Mouse (Mus musculus) ZHBTc4 (cell line): ENCODE results near the gene Flt3l.
A peak's percentile ranks its signal among the peaks of the same experiment; 100 is the strongest.

Experiments
- DNase-seq: peaks from one replicate; pipeline ENCODE4 v3.0.0-alpha.2; 2011; ENCODE audit warnings: low read depth, low spot score

The Flt3l gene

GRCm38 (mm10) chr7:45135993-45136567, at the start of gene Flt3l, which contains the start of gene Gm45713:
Gene Flt3l (minus strand): TSS chr7:45136432.
Gene Gm45713 (minus strand): TSS chr7:45136231.
- DNase-seq, result peak; percentile 88

GRCm38 (mm10) chr7:45185921-45186320, 49.7 kb upstream of the Flt3l start:
- no peak for DNase-seq

- DNase-seq, result no peak
Measured at GRCm38 (mm10) chr7:45183672-45184071, 47.4 kb upstream of the Flt3l start.

GRCm38 (mm10) chr7:45182606-45183005, 46.4 kb upstream of the Flt3l start:
- no peak for DNase-seq

GRCm38 (mm10) chr7:45182199-45182601, 46.0 kb upstream of the Flt3l start:
- peak; percentile 97 for DNase-seq

GRCm38 (mm10) chr7:45181540-45181939, 45.3 kb upstream of the Flt3l start:
- DNase-seq, result peak; percentile 58

DNA sequence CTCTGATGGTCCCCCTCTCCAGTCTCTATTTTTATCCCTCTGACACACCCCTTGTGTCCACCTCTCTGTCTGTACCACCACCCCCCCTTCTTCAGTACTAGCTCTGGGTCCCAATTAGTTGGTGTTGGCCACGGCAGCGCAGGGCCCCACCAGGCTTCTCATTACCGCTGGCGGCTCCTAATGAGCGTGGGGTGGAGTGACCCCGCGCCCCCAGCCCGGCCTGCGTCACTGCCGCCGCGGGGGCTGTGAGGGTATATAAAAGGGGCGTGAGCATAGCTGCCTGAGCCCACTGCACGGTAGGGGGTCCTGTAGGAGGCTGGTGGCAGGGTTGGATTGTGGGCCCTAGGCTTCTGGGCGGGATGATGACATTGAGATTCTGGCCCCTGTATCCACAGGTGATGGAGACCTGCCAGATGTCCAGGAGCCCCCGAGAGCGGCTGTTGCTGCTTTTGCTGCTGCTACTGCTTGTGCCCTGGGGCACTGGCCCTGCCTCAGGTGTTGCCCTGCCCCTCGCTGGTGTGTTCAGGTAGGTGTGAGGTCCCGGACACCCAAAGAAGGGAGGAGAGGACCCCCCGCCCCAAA, 44.8 kb upstream of the Flt3l start, which contains the start of gene Pth2:
Pth2 (plus strand) TSS at position 100 of the 582 bp plus-strand sequence.
- no peak for DNase-seq

GRCm38 (mm10) chr7:45179469-45179868, 43.2 kb upstream of the Flt3l start, which contains the start of gene Gfy:
Gene Gfy (minus strand): TSS chr7:45179569.
- DNase-seq, result no peak

DNA sequence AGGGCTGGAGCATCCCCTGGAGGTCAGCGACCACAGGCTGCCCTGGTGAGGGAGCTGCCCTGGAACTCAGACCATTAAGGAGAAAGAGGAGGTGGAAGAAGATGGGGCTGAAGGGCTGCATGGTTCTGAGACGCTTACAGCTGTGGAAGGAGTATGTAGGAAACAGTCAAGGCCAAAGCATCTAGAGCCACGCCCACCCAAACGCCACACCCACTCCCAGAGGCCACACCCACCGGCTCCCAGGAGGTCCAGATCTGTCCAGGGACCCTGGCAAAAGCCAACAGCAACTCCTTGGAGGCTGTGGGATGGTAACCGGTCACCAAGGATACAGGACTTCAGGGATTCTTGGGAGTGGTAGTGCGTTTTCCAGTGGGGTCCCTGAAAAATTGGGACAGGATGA, 42.3 kb upstream of the Flt3l start:
- DNase-seq, result peak; percentile 61

DNA sequence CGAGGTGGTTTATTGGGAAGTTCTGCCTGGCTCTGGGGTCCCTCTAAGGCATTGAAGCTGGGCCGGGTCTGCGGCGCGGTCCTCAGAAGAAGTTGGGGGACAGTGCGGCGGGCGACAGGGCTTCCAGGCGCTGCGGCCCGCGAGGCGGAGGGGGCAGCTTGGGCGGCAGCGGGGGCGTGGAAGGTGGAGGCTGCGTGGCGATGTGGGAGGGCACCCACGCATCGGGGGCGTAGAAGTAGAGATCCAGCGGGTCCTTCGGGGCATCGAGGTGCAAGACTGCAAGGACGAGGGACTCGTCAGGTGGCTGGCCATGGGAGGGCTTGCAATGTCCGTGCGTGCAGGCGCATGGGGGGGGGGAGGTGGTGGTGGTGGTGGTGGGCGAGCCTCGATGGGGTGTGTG, 40.1 kb upstream of the Flt3l start:
- DNase-seq, result no peak

DNA sequence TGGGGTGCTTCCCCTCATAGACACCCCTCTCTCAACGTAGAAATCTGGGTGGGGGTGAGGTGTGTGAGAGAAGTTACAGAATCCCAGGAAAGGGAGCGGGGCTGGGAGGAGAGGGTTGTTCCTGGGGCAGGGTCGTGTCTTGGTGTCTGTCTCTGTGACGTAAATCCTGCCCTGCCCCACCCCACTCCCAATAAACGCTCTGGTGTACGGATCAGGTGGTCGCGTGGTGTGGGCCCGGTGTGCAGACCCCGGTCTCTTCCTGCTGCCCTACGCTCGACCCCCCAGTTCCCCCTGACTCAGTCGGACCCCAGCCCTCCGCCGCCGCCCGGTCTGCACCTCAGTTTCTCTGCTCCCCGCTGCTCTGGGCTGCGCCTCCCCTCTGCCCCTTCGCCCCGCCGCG, 39.7 kb upstream of the Flt3l start:
- DNase-seq, result no peak

DNA sequence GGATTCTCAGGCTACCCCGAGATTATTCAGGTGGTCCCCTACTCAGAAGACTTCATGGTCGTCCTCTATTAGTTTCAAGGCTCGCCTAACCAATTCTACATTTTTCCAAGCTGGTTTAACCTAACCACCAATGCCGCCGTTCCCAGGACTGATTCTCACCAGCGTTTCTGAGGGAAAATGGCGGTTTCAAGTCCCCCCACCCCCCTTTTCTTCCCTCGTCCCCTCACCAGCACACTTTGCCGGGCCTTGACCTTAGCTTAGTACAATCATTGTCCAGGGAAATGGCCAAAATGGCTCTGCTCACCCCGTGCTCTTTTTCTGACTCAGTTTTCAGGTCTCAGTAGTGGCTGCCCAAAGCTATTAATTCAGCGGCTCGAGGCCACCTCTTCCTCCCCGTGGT, 39.2 kb upstream of the Flt3l start:
- DNase-seq, result no peak

DNA sequence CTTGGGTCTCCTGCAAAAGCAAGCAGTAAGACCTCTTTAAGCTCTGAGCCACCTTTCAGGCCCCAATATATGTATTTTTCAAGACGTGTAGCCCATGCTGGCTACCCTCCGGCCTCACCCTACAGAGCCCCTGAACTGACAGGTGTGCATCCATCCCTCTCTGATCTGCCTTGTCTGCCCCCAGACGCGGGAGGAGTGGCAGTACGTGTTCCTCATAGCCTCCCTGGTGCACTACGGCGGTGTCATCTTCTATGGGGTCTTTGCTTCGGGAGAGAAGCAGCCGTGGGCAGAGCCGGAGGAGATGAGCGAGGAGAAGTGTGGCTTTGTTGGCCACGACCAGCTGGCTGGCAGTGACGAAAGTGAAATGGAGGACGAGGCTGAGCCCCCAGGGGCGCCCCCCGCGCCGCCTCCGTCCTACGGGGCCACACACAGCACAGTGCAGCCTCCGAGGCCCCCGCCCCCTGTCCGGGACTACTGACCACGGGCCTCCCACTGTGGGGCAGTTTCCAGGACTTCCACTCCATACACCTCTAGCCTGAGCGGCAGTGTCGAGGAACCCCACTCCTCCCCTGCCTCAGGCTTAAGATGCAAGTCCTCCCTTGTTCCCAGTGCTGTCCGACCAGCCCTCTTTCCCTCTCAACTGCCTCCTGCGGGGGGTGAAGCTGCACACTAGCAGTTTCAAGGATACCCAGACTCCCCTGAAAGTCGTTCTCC, 38.5 kb upstream of the Flt3l start:
- peak; percentile 37 for DNase-seq

DNA sequence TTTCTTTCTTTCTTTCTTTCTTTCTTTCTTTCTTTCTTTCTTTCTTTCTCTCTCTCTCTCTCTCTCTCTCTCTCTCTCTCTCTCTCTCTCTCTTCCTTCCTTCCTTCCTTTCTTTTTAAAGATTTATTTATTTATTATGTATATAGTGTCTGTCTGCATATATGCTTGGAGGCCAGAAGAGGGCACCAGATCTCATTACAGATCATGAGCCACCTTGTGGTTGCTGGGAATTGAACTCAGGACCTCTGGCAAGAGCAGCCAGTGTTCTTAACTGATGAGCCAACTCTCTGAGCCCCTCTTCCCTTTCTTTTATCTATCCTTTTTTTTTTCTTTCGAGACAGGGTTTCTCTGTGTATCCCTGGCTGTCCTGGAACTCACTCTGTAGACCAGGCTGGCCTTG, 37.5 kb upstream of the Flt3l start:
- DNase-seq, result peak; percentile 78

DNA sequence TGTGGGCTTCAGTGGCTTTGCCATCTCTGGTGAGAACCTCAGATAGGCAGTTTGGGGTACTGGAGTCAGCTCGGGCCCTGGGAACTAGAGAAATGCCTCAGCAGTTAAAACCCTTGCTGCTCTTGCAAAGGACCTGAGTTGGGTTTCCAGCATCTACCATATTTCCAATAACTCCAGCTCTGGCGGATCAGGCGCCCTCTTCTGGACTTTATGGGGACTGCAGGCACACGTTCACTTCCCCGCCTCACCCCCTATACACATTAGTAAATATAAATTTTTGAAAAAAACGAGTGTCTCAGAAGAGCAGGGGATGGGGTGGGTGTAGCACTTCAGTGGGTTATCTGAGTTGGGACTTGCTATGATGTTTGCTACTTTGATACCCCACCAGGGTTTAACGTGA, 36.7 kb upstream of the Flt3l start:
- peak; percentile 75 for DNase-seq

- no peak for DNase-seq
Measured at GRCm38 (mm10) chr7:45169495-45169894, 33.3 kb upstream of the Flt3l start.

GRCm38 (mm10) chr7:45168656-45169055, 32.4 kb upstream of the Flt3l start:
- no peak for DNase-seq

DNA sequence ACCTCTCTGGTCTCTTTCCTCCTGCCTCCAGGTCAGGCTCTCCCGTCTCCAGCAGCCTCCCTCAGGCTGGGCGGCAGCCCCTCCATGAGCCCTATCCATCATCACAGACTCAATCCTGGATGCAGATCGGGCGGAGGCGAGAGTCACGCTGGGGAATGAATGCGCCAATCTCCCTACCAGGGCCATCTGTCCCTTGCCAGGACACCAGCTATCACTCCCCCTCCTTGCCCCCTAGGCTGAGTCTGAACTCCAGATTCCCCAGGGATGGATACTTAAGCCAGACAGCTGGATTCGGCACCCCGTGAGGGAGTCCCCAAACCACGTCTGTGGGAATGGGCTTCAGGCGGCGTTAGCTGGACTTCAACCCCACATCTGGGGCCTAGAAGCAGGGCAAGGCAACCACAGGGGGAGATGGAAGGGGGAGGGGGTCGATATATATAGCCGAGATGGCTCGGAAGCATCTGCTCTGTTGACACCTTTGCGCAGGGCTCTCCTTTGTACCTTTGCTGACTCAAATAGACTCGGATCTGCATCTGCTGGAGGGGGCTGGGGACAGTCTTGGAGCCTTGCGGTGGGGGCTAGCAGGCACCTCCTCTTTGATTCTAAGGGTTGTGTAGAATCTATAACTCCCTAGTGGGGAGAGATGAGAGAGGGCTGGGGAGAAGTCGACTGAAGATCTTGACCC, 31.7 kb upstream of the Flt3l start:
- no peak for DNase-seq

- DNase-seq, result no peak
Measured at GRCm38 (mm10) chr7:45166950-45167401, 30.7 kb upstream of the Flt3l start.

GRCm38 (mm10) chr7:45165701-45166100, 29.5 kb upstream of the Flt3l start:
- no peak for DNase-seq

- DNase-seq, result no peak
Measured at GRCm38 (mm10) chr7:45164833-45165232, 28.6 kb upstream of the Flt3l start.
